Mouse (Mus musculus) testis, adult 2 months (tissue): ENCODE data around the gene Cept1.

Experiments used
- CTCF ChIP-seq: fragments of 200-500 bp; IDR thresholded peaks from 2 replicates; pipeline ENCODE4 v1.5.1; 2012; ENCODE audit warnings: low read depth, mild to moderate bottlenecking, inconsistent platforms, low read length, moderate library complexity; ENCODE audit not compliant: control insufficient read depth, insufficient read depth, insufficient replicate concordance
- POLR2A ChIP-seq: fragments of 200-500 bp; IDR thresholded peaks from 2 replicates; pipeline ENCODE4 v1.6.1; 2012; ENCODE audit warnings: low read depth, mild to moderate bottlenecking, inconsistent platforms, low read length, moderate library complexity; ENCODE audit not compliant: control insufficient read depth

GRCm38 (mm10) chr3:106457298-106457869, 90.2 kb downstream of the Cept1 start:
- TF ChIP-seq POLR2A (no peak), CTCF (no peak)
